Mouse (Mus musculus) neural tube, embryonic 10.5 days (tissue): ENCODE results near the gene Grifin.

Source experiments
- DNase-seq: peaks from one replicate; pipeline ENCODE4 v3.0.0-alpha.2; 2017; ENCODE audit warnings: low spot score; ENCODE audit errors: extremely low spot score

The Grifin gene

GRCm38 (mm10) chr5:140589082-140589774, 24.4 kb upstream of the Grifin start:
- no peak for DNase-seq

DNA sequence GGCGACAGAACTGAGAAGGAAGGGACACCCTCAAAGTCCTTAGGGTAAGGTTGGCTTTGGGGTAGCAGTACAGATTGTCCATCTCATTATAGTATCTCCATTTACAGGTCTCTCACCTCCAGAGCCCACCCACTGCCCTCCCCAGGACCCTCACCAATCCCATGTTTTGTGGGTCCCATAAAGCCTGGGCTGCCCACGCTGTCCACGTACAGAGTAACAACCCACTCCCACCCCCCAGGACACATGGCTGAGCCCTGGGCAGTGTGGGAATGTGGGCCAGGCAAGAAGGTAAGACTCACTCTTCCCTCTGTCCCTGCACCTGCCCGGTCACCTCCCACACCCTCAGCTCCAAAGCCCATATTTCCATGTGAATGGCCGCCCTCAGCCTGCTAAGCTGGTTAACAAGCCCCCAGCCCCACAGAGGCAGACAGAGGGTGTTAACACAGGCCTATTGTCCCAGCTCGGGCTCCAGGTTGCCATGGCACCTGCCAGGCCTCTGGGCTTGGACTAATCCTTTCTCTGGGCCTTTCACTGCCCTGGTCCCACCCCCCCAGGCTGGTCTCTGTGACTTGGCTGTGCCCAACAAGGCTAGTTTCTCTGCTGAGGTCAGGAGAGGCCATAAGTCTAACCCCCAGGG, 19.0 kb upstream of the Grifin start:
- peak; percentile 75 for DNase-seq

DNA sequence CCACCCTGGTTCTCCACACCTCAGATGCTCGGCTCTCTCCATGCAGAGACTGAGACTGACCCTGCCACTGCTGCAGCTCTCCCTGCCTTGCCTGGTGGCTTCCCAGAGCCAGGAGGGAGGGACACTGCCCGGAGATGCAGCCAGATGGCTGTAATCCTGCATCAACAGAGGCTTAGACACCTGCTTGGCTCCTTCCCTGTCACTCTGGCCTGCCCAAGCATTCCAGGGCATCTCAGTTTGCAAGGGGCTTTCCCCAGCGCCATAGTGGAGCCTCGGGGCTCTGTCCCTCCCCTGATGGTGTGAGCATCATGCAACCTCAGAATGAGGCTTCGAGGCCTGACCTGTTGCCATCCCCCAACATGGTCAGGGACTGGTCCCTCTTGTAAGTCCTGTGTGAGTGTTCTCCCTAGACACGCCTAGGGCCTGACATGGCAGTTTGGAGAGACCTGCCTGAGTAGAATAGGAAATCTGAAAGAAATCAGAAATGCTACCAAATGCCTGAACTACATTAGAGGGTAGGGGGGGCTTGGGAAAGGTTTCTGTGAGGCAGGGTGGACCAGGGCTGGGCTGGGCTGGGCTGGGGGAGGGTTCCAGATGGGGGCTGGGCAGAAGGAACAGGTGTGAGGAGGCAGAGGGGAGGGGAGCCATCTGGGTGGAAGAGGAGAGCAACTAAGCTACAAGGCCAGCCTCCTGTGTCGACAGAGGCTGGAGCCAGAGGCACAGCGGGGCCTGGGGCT, 18.3 kb upstream of the Grifin start:
- peak; percentile 38 for DNase-seq

- peak; percentile 65 for DNase-seq
Observed at GRCm38 (mm10) chr5:140581569-140581968, 16.7 kb upstream of the Grifin start.

GRCm38 (mm10) chr5:140579771-140580170, 14.9 kb upstream of the Grifin start:
- DNase-seq = peak; percentile 69

GRCm38 (mm10) chr5:140579221-140579620, 14.3 kb upstream of the Grifin start:
- no peak for DNase-seq

DNA sequence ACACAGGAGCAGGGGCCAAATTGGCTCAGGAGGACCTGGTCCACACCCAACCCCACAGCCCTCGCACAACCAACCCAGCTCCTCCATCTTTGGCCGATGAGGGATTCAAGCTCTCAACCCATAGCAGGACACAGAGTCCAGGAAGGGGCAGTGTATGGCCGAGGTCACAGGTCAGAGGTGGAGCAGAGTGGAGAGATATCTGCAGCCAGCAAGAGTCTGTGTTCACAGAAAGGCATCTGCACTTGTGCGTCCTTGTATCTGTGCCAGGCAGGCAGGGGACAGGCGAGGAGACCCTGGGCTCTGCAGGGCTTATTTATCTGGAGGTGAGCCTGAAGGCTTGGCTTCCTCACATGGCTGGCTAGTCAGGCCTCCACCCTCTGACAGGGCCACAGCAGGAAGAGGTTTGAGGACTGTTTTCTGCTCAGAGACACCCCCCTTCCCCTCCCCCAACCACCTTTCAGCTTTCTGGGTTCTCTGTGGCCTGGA, 10.6 kb upstream of the Grifin start:
- DNase-seq = no peak

- DNase-seq = no peak
Observed at GRCm38 (mm10) chr5:140572611-140573010, 7.7 kb upstream of the Grifin start.

GRCm38 (mm10) chr5:140571673-140572072, 6.8 kb upstream of the Grifin start:
- no peak for DNase-seq

DNA sequence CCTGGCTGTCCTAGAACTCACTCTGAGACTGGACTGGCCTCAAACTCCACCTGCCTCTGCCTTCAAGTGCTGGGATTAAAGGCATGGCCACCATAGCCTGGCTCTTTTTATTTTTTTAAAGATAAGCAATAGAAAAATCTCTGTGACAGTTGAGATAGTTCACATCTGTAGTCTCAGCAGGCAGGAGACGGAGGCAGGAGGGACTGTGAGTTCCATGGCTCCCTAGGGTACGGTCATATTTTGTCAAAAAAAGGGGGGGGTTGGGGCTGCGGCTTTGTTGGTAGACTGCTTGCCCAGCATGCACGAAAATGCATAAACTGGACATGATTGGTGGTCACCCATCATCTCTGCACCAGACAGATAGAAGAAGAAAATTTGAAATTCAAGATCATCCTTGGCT, 6.3 kb upstream of the Grifin start:
- DNase-seq = no peak

DNA sequence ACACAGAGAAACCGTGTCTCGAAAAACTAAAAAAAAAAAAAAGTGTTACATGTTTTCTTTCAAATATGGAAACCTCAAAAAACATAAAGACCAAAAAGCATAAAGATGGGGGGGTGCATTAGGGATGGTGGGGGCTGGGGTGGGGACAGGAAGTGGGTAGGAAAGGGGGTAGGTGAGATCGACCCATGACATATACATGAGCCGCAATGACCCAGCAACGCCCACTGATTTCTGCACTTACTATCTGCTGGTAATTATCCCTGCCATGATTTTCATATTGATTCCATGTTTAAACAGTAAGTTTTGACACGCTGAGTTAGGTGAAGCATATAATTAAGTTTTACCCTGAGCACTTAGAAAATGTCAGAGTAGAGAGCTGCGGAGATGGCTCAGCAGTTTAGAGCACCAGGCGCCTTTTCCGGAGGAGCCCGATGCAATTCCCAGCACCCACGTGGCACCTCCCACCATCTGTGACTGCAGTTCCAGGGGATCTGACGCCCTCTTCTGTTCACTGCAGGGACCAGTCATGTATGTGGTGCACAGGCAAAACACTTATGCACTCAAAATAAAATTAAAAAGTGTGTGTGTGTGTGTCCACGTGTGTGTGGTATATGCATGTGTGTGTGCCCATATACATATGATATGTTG, 5.5 kb upstream of the Grifin start:
- no peak for DNase-seq

DNA sequence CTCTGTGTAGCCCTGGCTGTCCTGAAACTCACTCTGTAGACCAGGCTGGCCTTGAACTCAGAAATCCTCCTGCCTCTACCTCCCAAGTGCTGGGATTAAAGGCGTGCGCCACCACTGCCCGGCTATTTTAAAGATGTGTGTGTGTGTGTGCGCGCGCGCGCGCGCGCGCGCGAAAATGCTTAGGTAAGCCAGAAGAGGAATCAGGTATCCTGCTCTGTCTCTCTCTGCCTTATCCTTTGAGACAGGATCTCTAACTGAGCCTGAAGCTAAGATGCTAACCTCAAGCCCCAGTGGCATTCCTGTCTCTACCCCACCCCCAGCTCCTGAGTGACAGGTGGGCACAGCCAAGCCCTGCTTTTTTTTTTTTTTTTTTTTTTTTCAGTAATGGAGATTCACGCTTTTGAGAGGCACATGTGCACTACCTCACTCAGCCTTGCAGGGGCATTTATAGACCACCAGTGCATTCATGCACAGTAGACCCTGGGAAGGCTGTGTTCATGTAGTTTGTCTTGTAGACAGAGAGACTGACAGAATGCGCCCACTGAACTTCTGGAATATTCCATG, 4.2 kb upstream of the Grifin start:
- no peak for DNase-seq

DNA sequence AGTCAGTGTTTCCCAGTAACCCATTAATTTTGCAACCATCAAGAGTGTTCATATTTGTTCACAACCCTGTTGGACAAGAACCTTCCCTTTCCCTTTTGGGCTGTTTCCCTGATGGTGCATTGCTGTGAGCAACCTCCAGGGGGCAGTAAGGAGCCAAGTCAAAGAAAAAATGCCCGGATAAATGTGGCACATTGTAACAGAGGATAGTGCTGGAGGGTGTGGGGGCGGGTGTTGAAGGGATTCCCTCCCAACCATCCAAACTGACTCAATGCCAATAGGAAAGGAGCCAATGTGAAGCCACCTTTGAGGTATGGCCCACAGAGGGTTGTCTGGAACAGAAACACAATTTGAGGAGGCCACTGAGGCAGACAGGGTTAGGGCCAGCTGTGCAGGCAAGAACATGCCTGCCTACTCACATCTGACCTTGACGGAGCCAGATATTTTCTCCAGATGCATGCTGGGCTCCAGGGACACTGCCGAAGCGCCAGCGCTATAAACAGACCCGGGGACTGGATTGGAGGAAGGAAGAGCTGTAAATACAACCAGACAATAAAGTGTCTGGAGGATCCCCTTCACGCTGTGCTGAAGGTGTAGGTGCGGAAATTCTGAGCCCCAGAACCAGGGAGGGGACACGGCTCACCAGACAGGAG, 3.6 kb upstream of the Grifin start:
- DNase-seq = peak; percentile 77

DNA sequence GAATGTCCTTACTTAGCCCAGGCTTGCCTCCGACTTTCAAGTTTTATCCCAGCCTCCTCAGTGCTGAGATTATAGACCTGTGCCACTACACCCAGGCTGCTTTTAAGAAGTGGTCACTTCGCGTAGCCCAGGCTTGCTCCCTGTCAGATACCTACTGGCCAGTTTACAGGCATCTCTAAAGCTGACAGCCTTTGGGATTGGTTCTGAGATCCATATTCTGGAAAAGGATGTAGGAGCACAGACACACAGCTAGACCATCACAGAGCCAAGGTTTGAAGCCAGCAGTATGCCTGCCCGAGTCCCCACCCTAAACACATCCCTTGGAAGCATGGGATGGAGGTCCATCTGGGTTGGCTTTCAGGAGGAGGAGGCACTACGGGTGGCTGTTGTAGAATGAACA, 2.9 kb upstream of the Grifin start:
- no peak for DNase-seq

DNA sequence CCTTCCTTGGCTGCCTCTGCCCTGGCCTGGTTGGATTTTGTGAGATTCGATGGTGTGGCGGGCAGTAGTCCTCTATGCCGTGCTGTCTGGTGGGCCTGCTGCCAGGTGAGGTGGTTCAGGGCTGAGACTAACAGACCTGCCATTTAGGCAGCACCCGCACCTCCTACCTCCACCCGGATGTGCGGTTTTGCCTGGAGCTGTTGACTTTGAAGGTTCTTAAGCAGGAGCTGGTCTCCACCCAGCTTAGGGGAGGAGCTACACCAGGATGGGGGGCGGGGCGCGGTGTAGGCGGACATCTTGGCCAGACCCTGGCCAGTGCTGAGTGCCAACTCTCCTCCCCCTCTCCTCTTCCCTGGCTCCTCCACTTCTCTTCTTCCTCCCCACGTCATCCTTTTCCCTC, 2.5 kb upstream of the Grifin start:
- no peak for DNase-seq

- DNase-seq = no peak
Observed at GRCm38 (mm10) chr5:140566271-140566670, 1.4 kb upstream of the Grifin start.

DNA sequence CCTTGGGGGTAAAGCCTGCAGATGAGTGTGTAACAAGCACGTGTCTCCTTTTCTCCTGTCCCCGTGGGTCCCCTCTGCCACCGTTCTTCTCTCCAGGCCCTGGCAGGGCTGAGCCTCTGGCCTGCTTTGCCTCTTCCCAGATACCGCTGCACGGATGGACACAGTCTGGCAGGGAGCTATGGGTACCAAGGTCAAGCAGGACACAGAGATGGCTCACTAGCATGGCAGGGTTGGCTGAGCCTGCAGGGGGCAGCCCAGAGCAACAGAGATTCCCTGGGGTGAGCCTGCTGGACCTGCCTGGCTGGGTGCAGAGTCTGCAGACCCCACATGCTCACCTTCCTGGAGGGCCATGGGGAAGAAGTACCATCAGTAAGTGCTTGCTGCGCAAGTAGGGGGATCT, 985 bp upstream of the Grifin start:
- peak; percentile 57 for DNase-seq

DNA sequence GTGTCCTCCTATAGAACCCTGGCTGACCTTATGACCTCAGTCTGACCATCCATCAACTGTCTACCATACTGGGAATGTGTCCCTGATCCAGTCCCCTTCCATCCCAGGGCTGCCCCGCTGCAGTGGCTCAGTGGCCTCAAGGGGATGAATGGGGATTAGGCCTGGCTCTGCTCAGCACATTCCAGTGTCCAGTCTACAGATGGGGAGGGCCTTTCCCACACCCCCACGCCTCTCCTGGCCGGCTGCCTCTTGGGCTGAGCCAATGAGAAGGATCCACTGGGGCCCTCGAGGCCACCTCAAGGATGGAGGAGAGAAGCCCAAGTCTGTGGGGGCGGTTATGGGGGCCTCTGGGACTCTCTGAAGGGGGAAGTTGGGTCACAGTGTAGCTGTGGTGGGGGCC, 580 bp upstream of the Grifin start:
- DNase-seq = peak; percentile 38

GRCm38 (mm10) chr5:140562601-140563000, 2.3 kb downstream of the Grifin start:
- DNase-seq = no peak

- DNase-seq = no peak
Observed at GRCm38 (mm10) chr5:140556859-140557258, 8.0 kb downstream of the Grifin start.

- DNase-seq = no peak
Observed at GRCm38 (mm10) chr5:140553719-140554118, 11.2 kb downstream of the Grifin start.
